Comparison of ENCODE assay signal across 10 mouse cellular contexts in the genomic region with DNA sequence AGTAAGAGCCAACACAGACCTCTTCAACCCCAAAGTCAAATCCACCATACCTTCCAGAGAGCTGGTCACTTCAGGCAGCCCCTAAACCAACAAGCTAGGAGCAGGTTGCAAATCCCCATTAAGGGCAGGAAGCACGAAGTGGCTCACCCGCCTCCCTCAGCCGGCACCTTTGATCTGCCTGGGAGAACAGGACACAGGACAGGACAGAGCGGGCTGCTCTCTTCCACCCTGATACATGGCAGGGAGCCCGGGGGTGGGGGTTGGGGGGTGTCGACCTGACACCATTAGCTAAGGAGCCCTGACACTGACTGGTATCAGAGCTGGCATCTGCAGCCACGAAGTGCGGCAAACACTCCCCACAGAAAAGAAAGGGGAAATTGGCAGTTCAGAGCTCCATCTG. TPM values are rescaled to one million over a fixed set of nuclear protein-coding genes. Genes with fewer than 3 reads are reported as not detected.
DNase-seq lines count a peak whose midpoint lies in the region; ATAC-seq and TF ChIP-seq lines count a peak whose summit lies in the region.
"Had no signal": no experiment of that assay in that cellular context is flagged by ENCODE, and none has a peak within 500 bp of the region (broad histone marks: within the 10 kb centered on the region; RNA-seq: fewer than 3 reads in every experiment).

No protein-coding gene starts in this region.

- peak; percentile 15 to 16 for DNase-seq in cerebellum, postnatal 10 days
- no peak for DNase-seq in cerebellum, adult 2 months
- no peak for DNase-seq in kidney, adult 2 months
- peak; percentile 16 for DNase-seq in brain, embryonic 14.5 days (ENCODE audit: low read depth)
- DNase-seq in urinary bladder, adult 18-20 months (ENCODE audit: low spot score in 2 of 2): no peak
- DNase-seq in heart, postnatal 36 days: no peak
- DNase-seq: B cell, adult 2 months; cerebellum, adult 11 months had no signal

- H3K9me3 ChIP-seq in kidney, embryonic 16.5 days (ENCODE audit: low read length): no peaks in the 10 kb centered on the region
- H3K9me3 ChIP-seq in liver, embryonic 16.5 days (replicated peaks; ENCODE audit: control insufficient read depth, low read length): no peaks in the 10 kb centered on the region

- intact Hi-C loops in heart, postnatal 36 days (cut with DNase I): no loop called here

- no peak for TF ChIP-seq CTCF in cerebellum, adult 2 months (IDR thresholded peaks at IDR 0.05; ENCODE audit: borderline replicate concordance, insufficient read depth, low read depth, low read length)
- no peak for TF ChIP-seq CTCF in kidney, adult 2 months (conservative IDR thresholded peaks at IDR 0.05; ENCODE audit: insufficient read depth, insufficient read length, low read depth, low read length)
- no peak for TF ChIP-seq CTCF in brain, embryonic 14.5 days (IDR thresholded peaks at IDR 0.05; ENCODE audit: borderline replicate concordance, extremely low read depth, insufficient read depth, insufficient read length)

- H3K4me3 ChIP-seq in cerebellum, adult 2 months (replicated peaks; ENCODE audit: insufficient read depth, low read depth, low read length): no peak overlapping the region
- H3K4me3 ChIP-seq in kidney, embryonic 16.5 days (ENCODE audit: low read length): no peak overlapping the region
- no peak overlapping the region for H3K4me3 ChIP-seq in kidney, adult 2 months (ENCODE audit: insufficient read depth, low read depth, low read length)
- H3K4me3 ChIP-seq in liver, embryonic 16.5 days (ENCODE audit: low read depth, low read length): no peak overlapping the region

- TF ChIP-seq POLR2A in cerebellum, adult 2 months (IDR thresholded peaks at IDR 0.05; ENCODE audit: borderline replicate concordance, insufficient read depth, low read length): no peak
- TF ChIP-seq POLR2A in kidney, adult 2 months (IDR thresholded peaks at IDR 0.05; ENCODE audit: low read depth, low read length): no peak
- no peak for TF ChIP-seq POLR2A in brain, embryonic 14.5 days (IDR thresholded peaks at IDR 0.05; ENCODE audit: borderline replicate concordance, extremely low read depth, insufficient read depth, insufficient read length, poor library complexity, severe bottlenecking)

- no peak overlapping the region for H3K27ac ChIP-seq in cerebellum, adult 2 months (ENCODE audit: insufficient read depth, low read length)
- no peak overlapping the region for H3K27ac ChIP-seq in kidney, embryonic 16.5 days (ENCODE audit: low read length)
- H3K27ac ChIP-seq in kidney, adult 2 months (ENCODE audit: insufficient read depth, low read depth, low read length): no peak overlapping the region
- no peak overlapping the region for H3K27ac ChIP-seq in liver, embryonic 16.5 days (ENCODE audit: low read length)

- peak; percentile 76; the same call in 1 of the 2 replicates for ATAC-seq in kidney, embryonic 16.5 days (ENCODE audit: low FRiP score, low TSS enrichment)
- ATAC-seq in liver, embryonic 16.5 days (ENCODE audit: low read depth): peak; percentile 66

- WGBS in cerebellum, adult 2 months: 20% methylated on average over 8 of the region's 8 CpGs
- 12% methylated on average over 8 of the region's 8 CpGs for WGBS in kidney, embryonic 16.5 days
- 10% methylated on average over 8 of the region's 8 CpGs for WGBS in kidney, adult 2 months
- WGBS in liver, embryonic 16.5 days (ENCODE audit: insufficient replicate concordance): 21% methylated on average over 8 of the region's 8 CpGs

- H3K4me2 ChIP-seq in kidney, embryonic 16.5 days (replicated peaks; ENCODE audit: low read depth, low read length): peak overlapping the region; percentile 36
- 0 out of 2 replicates have a peak overlapping the region, but pooled peaks have one; percentile 0 for H3K4me2 ChIP-seq in liver, embryonic 16.5 days (ENCODE audit: low read depth, low read length)

- H3K9ac ChIP-seq in kidney, embryonic 16.5 days (replicated peaks; ENCODE audit: low read length): peak overlapping the region; percentile 24; the same call in 1 of the 2 replicates
- no peak overlapping the region for H3K9ac ChIP-seq in liver, embryonic 16.5 days (ENCODE audit: low read depth, low read length)

- no peaks in the 10 kb centered on the region for H3K36me3 ChIP-seq in kidney, embryonic 16.5 days (ENCODE audit: insufficient read depth, low read length)
- H3K36me3 ChIP-seq in kidney, adult 2 months (ENCODE audit: control insufficient read depth, insufficient read depth, low read length): no peaks in the 10 kb centered on the region
- H3K36me3 ChIP-seq in liver, embryonic 16.5 days (ENCODE audit: control insufficient read depth, insufficient read depth): no peaks in the 10 kb centered on the region

- H3K27me3 ChIP-seq in cerebellum, adult 2 months (ENCODE audit: control insufficient read depth, insufficient read depth, low read length): no peaks in the 10 kb centered on the region
- no peaks in the 10 kb centered on the region for H3K27me3 ChIP-seq in kidney, embryonic 16.5 days (ENCODE audit: insufficient read depth, low read length)
- H3K27me3 ChIP-seq in kidney, adult 2 months (replicated peaks; ENCODE audit: control insufficient read depth, insufficient read depth, low read length): no peaks in the 10 kb centered on the region; the same call in 1 of the 2 replicates
- no peaks in the 10 kb centered on the region for H3K27me3 ChIP-seq in liver, embryonic 16.5 days (ENCODE audit: control insufficient read depth, insufficient read depth, low read depth, low read length)

- H3K4me1 ChIP-seq in cerebellum, adult 2 months (ENCODE audit: control insufficient read depth, insufficient read depth, low read length): no peaks in the 10 kb centered on the region; the same call in 1 of the 2 replicates
- peaks cover 16% of the 10 kb centered on the region for H3K4me1 ChIP-seq in kidney, embryonic 16.5 days (ENCODE audit: insufficient read depth, low read length)
- H3K4me1 ChIP-seq in kidney, adult 2 months (ENCODE audit: control insufficient read depth, insufficient read depth, low read length): no peaks in the 10 kb centered on the region
- H3K4me1 ChIP-seq in liver, embryonic 16.5 days (ENCODE audit: control insufficient read depth, low read depth, low read length): no peaks in the 10 kb centered on the region

RNA-seq across cellular contexts. Expression of a gene that starts 47.6 kb away (rescaled TPM):
- polyA plus RNA-seq in cerebellum, adult 2 months (2012; rRNA removed): 1.1 and 1.4 TPM in 2 replicates
- polyA plus RNA-seq in kidney, embryonic 16.5 days (2015; fragmentation: Nextera tagmentation; extraction: Ambion mirVana): 4.4 and 5.2 TPM in 2 replicates
- polyA plus RNA-seq in kidney, adult 2 months (2012; rRNA removed): 0.59 and 0.94 TPM in 2 replicates
- 2.5 and 4.8 TPM in 2 replicates for polyA plus RNA-seq in brain, embryonic 14.5 days (2012; rRNA removed)
- polyA plus RNA-seq in liver, embryonic 16.5 days (2015; fragmentation: Nextera tagmentation; extraction: Ambion mirVana): 0.56 and 0.92 TPM in 2 replicates
- under 1 TPM; 0.33 TPM for total RNA-seq in heart, postnatal 36 days (2021)

RNA-seq across cellular contexts. Expression of a gene that starts 57.7 kb away (rescaled TPM):
- 54.6 and 62.2 TPM in 2 replicates for polyA plus RNA-seq in cerebellum, adult 2 months (2012; rRNA removed)
- 41.7 and 45.1 TPM in 2 replicates for polyA plus RNA-seq in kidney, embryonic 16.5 days (2015; fragmentation: Nextera tagmentation; extraction: Ambion mirVana)
- polyA plus RNA-seq in kidney, adult 2 months (2012; rRNA removed): 14.7 and 15.5 TPM in 2 replicates
- 40.6 and 45.3 TPM in 2 replicates for polyA plus RNA-seq in brain, embryonic 14.5 days (2012; rRNA removed)
- 12.3 and 13.8 TPM in 2 replicates for polyA plus RNA-seq in liver, embryonic 16.5 days (2015; fragmentation: Nextera tagmentation; extraction: Ambion mirVana)
- total RNA-seq in heart, postnatal 36 days (2021): 10 to 100 TPM; 72.1 to 74.7 TPM

Comparison
In these comparisons a context has a peak if more than half of its experiments do, and no peak if none do; other contexts are left out.
1. DNase-seq: peak in cerebellum, postnatal 10 days (2 of 2) and brain, embryonic 14.5 days (single experiment); none in cerebellum, adult 2 months (0 of 2), kidney, adult 2 months (single experiment), urinary bladder, adult 18-20 months (0 of 2) and heart, postnatal 36 days (0 of 2).